Mouse (Mus musculus) kidney, postnatal 14 days (tissue): ENCODE data around the gene Cd207.
"Not testable (repeated sequence)": the region's sequence is repeated elsewhere in the genome, so short reads cannot be mapped to it uniquely, and the experiment has no call there.

Source experiments
- DNase-seq: peaks from one replicate; pipeline ENCODE4 v3.0.0; 2022; ENCODE audit warnings: mixed read lengths

The Cd207 gene

GRCm38 (mm10) chr6:83696684-83697083, 19.0 kb upstream of the Cd207 start:
- DNase-seq = no peak

DNA sequence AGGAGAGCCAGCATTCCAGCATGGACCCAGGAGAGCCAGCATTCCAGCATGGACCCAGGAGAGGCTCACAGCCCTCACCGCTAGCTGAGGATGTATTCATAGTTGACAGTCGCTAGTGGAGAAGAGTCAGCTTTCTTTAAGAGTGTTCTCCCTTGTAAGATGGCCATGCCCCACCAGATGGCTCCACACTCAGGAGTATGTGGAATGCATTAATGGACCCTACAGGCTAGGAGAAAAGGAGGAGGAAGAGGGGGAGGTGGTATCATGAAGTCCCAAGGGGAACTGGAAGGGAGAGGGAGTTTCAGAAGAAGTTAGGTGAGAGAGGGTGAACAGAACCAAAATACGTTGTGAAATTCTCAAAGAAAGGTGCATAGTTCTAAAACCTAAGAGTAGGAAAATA, 18.1 kb upstream of the Cd207 start:
- no peak for DNase-seq

GRCm38 (mm10) chr6:83693835-83694234, 16.2 kb upstream of the Cd207 start:
- DNase-seq = peak; percentile 63

- no peak for DNase-seq
Observed at GRCm38 (mm10) chr6:83692962-83693361, 15.3 kb upstream of the Cd207 start.

DNA sequence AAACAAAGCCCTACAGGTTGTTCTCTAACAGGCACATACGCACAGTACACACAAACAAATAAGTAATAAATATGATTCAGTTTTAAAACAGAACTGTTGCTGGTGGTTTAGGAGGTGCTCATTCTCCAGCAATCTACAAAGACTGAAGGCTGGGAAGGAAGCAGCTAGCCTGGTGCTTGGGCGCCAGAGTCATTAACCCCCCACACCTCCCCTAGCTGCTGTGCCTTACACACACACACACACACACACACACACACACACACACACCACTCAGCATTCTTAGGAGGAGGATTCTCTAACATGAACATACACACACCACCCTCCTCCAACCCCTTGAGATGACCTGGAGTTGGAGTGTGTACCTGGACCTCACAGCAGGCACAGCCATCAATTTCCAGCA, 13.3 kb upstream of the Cd207 start:
- no peak for DNase-seq

GRCm38 (mm10) chr6:83690277-83690676, 12.6 kb upstream of the Cd207 start:
- peak; percentile 56 for DNase-seq

DNA sequence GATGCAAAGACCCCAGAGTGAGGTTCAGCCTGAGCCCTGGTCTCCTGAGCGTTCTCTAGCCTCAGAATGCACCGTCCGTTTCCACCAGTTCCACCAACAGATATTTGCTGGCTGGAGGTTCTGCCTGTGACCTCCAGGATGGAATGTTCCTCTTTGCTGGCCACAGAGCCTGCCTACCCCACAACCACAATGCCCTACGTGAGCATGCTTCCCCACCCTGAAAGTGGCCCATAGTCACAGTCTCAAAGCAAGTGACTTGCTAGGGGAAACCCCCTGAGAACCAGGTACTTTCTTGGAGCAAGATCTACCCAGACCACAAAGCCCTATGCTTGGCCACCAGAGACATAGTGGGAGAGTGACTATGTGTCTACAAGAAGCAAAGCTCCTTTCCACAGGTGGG, 11.7 kb upstream of the Cd207 start:
- no peak for DNase-seq

DNA sequence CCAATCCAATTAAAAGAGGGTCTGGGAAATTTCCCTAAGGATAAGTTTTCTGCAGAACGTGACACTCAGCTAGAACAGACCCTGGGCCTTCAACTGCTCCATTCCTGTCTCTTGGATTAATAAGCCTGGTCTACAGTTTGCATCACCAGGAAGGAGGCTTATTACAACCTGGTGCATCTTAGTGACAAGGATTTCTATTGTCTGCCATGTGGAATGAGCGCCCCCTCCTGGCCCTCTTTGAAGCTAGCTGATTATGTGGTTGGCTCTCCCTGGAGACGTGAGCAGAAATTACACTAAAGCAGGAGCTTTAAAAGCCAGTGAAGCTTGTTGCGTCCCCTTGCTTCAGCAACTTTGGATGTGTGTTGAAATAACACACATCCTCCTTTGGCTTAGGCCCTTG, 4.3 kb downstream of the Cd207 start:
- peak; percentile 67 for DNase-seq

- DNase-seq = no peak
Observed at GRCm38 (mm10) chr6:83665009-83665408, 12.6 kb downstream of the Cd207 start.

DNA sequence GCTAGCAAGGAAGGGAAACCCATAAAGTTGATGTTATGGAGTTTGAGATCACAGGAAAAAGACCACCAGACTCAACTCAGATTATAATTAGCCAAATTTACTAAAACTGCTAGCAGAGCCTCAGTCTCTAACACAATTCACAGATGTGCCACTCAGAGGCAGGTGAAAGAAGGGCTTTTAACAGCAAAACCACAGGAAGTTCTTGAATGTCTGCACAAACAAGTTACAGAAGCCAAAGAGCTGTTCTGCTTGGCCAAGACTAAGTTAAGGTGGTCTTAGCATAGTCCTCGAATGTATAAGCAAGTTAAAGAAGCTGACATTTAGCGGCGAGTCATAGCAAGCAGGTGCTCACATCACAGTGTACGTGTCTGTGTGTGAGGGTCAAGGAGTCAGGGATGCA, 16.8 kb downstream of the Cd207 start:
- DNase-seq = no peak

DNA sequence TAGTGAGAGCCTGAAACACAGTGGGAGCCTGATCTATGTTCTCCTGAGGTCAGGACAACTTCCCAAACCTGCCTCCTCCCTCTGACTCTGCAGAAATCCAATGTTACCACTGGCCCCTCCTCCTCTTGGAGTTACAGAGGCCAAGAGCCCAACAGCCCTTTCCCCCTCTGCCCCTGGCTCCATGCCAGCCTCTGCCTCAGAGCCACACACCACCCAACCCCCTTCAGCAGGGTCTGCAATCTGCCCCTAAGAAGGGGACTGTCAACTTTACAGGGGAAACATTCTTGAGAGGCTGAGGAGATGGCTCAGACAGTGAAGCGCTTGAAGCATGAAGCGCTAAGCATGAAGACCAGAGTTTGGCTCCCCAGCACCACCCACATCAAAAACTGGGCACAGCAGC, 21.6 kb downstream of the Cd207 start, which contains the start of gene Clec4f:
Gene Clec4f, minus strand, starts transcription at position 101 of the 400 bp plus-strand sequence.
- DNase-seq = no peak

- no peak for DNase-seq
Observed at GRCm38 (mm10) chr6:83646715-83647114, 30.9 kb downstream of the Cd207 start.

DNA sequence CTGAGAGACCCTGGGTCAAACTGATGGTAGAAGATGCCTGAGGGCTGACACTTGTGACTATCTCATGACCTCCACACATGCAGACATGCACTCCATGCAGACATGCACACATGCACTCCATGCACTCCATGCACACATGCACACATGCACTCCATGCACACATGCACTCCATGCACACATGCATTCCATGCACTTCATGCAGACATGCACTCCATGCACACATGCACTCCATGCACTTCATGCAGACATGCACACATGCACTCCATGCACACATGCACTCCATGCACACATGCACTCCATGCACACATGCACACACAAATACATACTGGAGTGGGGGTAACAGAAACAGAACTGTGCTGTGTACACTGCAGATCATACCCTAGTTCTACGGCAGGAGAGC, 42.3 kb downstream of the Cd207 start:
- no peak for DNase-seq

DNA sequence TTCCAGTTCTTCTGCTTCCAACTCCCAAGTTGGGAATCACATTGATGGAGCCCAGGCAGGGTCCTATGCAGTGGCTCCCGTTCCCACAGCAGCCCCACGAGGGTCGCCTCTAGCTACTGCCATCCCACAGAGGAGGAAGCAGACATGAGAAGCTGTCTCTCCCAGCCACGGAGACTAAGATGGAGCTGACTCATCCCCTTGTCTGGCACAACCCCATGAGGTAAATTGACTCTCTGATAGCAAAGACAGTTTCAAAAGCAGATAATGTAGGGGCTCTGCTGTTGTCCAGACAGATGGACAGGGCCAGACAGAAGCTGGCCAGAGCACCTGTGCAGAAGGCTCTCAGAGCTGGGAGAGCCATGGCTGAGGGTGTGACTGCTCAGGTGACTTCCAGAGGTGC, 43.0 kb downstream of the Cd207 start:
- not testable (repeated sequence) for DNase-seq

DNA sequence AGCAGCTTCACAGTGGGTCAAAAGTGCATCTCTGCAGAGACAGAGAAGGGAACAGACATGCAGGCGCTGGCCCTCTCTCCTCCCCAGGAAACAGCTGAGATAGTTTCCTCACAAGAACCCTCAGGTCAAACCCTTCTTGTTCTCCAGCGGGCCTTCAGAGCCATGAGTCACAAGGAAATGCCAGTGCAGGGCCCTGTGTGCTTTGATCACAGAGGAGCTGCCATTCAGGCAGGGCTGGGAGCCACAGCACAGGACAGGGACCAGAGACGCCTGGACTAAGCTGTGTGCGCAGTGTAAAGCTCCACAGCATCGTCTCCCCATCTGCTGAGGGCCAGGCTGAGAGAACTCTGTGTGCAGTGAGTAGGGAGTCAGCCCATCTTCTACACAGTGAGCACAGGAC, 43.6 kb downstream of the Cd207 start:
- DNase-seq = peak; percentile 5

GRCm38 (mm10) chr6:83631815-83632214, 45.8 kb downstream of the Cd207 start:
- DNase-seq = no peak

GRCm38 (mm10) chr6:83626781-83627180, 50.9 kb downstream of the Cd207 start:
- no peak for DNase-seq
